Mouse (Mus musculus): ENCODE results near the gene 1110051M20Rik.
A peak's percentile ranks its signal among the peaks of the same experiment; 100 is the strongest.

1110051M20Rik gene

DNA sequence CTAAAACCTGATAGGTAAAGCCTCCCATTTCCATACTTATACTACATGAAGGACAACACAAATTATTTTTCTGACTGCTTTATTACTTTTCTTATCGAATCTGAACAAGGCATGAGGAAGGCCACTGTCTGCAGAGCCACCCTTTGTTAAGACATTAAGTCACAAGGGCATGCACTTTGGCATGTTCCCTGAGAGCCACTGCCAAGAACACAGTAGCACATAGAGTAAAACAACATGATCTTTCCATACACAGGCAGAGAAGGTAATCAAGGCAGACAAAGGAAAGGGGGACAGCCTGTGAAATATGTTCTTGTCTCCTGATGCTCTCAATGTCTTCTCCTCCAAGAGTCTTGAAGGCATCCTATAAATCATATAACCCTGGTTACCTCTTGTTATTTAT lies 30.7 kb downstream of the 1110051M20Rik start:
- no peak for DNase-seq (ENCODE audit: low spot score)

DNA sequence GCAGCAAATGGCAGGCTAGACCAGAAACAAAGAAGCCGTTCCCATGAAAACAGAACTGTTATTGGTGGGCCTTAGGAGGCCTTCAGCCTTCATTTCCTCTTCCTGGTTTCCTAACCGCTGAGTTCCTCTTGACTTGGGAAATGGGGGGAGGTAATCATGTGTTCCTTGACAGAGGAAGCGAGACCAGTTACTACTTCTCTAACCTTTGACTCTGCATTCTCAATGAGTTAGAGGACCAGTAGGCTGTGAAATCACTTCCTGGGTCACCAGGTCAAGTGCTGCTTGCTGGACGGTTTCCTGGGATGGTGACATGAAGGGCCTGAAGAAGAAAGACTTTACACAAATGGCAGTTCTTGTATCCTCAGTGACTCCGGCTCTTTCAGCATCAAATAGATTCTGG lies 32.1 kb downstream of the 1110051M20Rik start:
- DNase-seq (ENCODE audit: low spot score): peak; percentile 58

DNA sequence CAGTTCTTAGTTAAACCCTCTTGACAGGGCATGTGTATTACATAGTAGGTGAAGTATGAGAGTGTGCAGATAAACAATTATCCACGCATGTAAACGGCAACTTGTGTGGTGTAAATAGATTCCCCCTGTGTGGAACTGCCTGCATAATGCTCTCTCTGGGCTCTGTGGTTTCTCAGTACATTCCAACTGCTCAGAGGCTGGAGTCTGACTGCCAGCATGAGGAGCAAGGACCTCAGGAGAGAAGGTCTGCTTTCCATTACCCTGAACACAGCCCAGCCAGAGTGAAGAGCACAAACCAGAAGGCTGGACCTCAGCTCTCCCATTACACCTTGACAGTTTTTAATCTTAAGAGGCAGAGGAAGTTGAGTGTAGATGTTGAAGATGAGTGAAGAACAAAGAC lies 33.0 kb downstream of the 1110051M20Rik start:
- DNase-seq (ENCODE audit: low spot score): no peak

DNA sequence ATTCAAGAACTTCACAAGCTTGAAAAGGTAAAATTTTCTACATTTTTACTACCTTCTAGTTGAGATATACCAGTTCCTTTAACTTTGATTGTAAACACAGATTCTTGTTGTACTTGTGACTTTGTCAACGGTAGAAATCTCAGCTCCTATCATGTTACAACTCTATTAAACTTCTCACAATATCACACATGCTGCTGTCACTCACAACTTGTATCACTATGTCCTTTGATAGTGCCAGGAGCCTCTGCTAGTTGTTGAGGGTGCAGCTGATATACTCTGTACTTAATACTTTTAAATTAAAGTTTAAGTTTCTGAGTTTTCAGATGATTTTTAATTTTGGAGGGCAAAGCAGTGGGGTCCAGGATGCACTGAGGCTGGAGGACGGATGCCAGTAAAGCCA lies 36.5 kb downstream of the 1110051M20Rik start:
- no peak for DNase-seq (ENCODE audit: low spot score)

DNA sequence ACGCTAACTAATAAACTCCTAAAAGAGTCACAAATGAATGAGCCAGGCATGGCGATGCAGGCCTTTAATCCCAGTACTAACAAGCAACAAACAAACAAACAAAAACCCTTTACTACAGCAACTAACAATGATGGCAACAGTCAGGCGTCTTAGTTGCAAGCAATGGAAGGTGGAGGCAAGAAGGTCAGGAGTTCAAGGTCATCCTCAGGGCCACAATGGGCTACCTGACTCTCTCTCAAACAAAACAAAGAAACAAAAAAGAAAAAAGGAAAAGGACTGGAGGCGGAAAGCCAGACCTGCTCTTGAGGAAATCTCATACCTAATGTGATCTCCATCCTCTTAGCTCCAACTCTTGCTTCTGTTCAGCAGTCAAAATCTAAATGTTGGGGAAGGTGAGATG lies 39.4 kb downstream of the 1110051M20Rik start:
- DNase-seq (ENCODE audit: low spot score): no peak

DNA sequence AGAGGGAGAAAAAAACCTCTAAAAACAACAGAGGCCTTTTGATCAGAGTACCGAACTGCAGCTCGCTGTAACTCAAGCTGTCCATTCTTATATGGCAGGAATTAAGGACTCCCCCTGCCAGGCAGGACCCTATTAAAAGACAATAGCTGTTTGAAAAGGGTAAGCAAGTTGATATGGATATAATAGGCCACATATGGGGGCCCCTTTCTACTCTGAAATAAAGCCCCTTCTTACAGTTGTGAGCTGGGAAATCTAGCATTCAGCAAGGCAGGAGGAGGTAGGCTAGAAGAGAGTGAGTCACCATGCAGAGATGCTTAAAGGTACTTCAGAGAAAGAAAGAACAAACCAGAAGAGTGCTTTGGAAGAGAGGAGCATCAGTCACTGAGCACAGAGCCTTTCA lies 44.8 kb downstream of the 1110051M20Rik start:
- DNase-seq (ENCODE audit: low spot score): no peak

DNA sequence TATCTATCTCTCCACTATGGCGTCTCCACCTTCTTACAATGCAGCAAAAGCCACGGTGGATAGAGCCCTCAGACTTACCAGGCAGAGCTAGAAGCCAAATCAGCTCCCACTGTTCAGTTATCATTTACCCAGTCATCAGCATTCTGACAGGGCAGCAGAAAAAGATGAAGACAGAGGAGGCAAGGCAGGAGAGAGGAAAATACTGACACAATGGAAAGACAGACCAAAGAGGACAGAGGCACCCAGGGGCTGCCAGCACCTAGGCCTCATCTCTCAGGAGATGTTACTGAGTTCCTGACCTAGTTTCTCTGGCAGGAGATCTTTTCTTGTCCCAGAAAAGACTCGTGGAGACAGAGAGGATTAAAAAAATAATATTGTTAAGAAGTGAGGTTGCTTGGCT lies 45.3 kb downstream of the 1110051M20Rik start:
- DNase-seq (ENCODE audit: low spot score): no peak

DNA sequence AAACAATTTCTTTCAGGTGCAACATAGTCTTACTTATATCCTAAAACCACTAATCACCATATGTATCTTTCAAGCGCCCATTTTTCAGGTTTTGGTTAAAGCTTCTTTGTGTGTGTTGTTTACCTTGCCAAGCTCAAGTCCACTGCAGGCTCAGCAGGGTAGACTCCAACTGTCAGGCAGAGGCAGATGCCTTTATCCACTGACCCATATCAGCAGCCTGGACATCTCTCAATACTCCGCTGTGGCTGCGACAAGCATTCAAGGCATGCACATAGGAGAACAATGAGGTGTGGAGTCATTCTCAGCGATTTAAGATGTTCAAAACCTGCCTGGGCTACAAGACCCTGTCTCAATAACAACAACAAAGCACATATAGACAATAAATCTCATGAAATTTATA lies 50.4 kb downstream of the 1110051M20Rik start:
- no peak for DNase-seq (ENCODE audit: low spot score)

DNA sequence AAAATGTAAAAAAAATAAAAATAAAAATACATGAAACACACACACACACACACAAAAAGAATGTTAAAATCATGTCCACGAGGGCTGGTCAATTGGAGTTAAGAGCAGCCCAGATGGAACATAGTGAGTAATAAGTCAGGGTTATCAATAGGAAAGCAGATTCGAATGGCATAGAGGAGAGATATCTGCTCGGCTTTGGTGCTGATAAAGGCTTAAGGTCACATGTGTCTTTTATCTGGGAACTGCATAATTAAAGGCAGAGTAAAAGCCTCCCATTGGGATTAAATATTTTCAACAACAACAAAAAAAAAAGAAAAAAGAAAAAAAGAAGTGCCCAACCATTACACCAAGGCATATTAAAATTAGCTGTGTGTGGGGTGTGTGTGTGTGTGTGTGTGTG lies 55.8 kb downstream of the 1110051M20Rik start:
- DNase-seq (ENCODE audit: low spot score): no peak

DNA sequence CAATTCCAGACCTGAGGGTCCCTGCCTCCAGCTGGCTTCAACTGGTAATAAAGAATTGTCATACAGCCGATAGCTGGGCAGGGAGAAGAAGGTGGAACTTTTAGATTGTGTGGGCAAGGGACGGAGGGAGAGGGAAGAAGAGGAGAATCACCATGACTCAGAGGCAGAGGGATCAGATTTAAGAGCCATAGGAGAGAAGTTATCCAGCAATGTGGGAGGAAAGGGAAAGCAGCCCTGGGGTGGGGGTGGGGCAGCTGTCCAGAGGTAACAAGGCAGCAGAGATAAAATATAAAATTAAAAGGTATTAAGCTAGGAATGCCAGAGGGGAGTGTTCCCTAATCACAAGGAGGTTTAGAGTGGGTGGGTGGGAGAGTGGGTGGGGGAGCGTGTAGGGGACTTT lies 56.2 kb downstream of the 1110051M20Rik start:
- DNase-seq (ENCODE audit: low spot score): no peak

DNA sequence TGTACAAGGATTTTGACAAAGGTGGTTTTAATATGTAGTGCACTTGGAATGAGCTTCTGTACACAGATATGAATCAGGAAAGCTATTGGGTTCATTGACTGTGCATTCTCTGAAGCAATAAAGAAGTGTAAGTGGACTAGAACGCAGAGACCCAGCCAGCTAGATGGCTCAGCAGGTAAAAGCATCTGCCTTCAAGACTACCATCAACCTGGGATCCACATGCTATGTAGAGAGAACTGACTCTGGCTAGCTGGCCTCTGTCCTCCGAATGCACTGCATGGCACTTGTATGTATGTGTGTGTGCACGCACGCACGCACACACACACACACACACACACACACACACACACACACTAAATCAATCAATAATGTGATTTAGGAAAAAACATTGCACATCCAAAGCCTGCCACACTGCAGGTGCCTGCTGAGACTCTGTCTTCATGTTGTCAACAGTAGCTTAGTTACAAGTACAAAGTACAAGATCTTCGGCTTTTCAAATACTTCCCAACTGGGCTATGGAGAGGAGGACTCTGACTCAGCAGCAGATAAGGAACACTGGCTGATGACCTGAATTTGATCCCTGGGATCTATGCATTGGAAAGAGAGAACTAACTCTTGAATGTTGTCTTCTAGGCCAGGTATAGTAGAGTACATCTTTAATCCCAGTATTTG lies 57.1 kb downstream of the 1110051M20Rik start:
- no peak for DNase-seq (ENCODE audit: low spot score)

DNA sequence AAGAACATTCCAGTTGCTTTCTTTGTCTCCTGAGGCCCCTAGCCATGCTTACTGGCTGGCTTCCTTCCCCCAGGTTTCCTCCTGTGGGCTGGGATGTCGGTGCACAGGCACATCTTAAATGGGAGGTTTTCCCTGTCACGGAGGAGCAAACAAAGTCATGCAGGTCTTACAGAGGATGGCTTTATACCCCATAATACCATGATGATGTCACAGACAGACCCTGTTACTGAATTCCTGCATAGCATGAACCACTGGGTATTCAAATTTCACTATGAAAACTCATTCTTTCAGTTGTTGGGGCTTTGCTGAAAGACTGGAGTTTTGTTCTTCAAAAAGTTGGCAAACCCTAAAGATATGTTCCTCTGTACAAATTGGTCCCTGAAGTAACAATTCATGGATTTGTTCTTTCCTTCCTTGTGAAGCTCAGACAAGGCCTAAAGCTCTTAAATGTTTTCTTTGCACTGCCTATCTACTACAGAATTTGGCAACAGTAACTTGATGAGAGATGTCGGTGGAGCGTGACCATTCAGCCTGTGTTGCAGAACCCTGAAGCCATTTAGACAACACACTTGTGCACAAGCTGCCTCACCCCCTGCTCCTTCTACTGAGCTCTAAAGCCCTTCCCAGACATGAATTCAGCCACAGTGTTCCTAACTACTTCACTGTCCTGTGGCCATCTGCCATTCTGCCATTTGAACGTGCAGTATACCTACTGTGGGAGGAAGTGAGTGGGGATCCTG lies 57.8 kb downstream of the 1110051M20Rik start:
- no peak for DNase-seq (ENCODE audit: low spot score)

DNA sequence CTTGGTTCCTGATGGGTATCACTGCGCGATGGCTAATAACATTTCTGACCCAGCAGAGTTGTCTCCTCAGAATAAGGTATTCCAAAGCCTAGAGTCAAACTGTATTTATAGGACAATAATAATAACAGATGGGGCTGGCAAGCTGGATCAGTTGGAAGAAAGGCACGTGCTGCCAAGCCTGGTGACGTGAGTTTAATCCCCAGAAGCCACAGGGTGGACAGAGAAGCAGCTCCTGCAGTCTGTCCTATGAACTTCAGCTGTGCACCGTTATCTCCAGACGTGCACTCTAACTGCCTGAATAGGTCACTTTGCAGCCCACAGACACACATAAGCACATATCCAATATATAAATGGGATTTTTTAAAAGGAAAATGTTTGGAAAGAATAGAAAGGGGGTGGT lies 61.2 kb downstream of the 1110051M20Rik start:
- DNase-seq (ENCODE audit: low spot score): no peak

DNA sequence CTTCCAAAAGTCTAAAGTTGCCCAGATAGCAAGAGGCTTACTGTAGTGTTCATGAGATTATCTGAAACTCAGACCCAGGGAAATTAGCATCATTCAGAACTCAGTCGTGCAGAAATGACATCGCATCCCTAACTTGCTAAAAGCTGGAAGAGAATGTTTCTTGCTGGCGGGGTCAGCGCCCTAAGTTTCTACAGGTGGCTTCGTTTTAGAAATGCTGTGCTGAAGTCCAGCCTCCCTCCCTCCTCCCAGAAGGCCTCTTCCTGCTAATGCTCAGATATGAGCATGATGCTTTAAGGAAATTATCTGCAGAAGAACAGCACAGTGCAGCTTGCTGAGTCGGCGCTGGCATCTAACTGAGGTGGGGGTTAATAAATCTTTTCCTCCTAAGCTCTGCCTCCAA lies 67.5 kb downstream of the 1110051M20Rik start:
- DNase-seq (ENCODE audit: low spot score): no peak

DNA sequence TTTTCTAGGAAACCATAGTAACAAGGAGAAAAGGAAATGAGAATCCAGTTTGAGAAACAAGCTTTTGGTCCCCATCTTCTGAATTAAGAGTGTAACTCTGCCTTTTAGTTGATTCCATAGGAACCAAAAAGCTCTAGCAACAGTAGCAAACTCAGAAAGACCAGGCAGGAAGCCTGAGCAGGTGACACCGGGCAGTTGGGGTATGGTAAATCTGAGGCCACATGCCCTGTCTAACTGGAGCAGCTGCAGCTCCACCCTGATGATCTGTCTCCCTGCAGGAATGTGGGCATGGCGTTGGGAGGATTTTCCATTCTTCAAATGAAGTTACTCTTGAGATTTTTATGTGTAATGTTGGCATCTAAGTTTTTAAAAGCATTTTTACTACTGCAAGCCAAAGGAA lies 74.2 kb downstream of the 1110051M20Rik start:
- no peak for DNase-seq (ENCODE audit: low spot score)

DNA sequence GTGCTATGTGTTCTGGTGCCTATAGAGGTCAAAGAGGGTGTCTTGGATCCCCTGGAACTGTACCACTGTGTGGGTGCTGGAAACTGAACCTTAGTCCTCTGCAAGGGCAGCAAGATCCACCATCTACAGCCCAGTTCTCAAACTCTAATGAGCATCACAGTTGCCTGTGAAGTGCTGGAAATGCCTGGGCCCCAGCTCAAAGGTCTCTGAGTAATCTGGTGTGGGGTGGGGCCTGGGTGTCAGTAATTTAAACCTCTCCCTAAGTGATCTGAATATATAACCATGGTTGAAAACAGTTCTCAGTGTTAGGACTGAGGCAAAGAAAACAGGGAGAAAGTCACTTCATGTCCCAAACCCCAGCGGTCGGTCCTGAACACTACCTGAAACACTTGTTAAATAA lies 81.2 kb downstream of the 1110051M20Rik start:
- no peak for DNase-seq (ENCODE audit: low spot score)

DNA sequence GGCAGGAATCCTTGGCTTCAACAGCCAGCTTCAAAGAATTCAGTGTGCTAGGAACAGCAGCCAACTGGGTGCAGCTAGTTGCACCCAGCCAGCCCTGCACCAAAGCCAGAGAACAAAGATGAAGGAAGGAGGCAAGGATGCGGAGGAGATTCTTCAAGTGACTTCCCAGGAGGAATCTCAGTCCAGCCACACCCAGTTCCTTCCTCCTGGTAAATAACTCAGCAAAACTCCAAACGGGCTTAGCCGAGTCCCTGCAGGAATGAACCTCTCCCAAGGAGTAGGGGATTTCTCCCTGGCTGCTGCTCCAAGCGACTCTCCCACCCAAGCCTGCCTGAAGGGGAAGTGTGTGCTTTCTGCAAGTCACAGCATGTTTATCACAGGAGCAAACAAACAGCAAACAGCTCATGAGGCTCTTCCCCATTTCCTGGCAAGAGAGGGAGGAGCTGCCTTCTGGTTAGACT lies 83.4 kb downstream of the 1110051M20Rik start:
- DNase-seq (ENCODE audit: low spot score): peak; percentile 74

DNA sequence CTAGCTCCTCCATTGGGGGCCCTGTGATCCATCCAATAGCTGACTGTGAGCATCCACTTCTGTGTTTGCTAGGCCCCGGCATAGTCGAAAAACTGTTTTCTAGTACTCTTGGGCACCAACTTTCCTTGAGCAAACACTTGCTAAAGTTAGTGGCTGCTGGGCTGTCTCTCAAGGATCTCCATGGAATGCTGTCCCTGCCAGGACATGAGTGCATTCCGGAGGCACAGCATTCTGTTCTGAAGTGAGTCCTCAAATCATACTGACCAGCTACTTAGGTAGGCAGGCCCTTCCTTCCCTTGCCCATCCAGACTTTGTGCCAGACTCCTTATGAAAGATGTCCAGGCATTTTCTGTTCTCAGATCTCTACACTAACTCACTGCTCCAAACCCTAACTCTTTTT lies 88.7 kb downstream of the 1110051M20Rik start:
- DNase-seq (ENCODE audit: low spot score): peak; percentile 87

DNA sequence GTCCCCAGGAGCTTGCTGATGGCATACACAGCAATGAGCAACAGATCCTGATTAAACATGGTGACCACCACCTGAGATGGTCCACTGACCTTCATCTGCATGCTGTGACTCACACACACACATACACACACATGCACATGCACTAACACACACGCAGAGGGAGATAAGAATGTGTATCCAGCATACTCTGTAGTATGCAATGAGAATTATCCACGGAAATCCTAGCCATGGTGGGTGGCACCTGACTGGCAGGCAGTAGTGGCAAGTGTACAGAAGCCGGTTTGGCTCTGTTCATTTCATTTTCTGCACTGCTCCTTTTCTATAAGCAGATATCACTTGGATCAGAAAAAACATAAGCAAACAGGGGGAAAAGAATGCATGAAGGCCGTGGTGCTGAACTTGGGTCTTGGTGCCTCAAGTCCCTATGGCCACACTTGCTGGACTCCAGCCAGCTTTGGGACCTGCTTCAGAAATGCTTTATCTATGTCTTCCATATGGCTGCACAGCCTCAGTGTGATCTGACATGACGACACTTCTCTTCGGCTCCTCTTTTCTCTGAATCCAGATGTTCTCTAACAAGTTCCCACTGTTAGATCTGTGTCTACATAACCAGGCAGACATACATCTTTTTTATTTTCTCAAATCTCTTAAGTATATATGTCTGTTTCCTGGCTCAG lies 89.6 kb downstream of the 1110051M20Rik start:
- no peak for DNase-seq (ENCODE audit: low spot score)

DNA sequence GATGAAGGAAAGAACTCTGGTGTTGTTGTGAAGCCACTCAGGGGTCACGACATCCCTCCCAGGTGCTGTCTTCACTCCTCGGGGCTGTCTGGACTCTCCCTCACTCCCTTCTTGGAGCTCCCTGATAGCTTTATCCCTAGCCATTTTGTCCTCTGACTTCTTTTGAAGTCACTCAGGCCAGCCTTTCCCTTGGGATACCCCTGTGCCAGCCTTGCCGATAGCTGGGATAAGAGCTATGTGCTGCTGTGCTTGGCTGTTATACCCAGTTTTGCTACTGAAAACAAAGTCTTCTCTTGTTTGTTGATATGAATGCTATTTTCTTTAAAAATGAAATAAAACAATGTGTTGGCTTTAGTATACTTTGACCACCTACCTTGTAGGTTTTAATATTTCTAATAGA lies 90.7 kb downstream of the 1110051M20Rik start:
- no peak for DNase-seq (ENCODE audit: low spot score)

DNA sequence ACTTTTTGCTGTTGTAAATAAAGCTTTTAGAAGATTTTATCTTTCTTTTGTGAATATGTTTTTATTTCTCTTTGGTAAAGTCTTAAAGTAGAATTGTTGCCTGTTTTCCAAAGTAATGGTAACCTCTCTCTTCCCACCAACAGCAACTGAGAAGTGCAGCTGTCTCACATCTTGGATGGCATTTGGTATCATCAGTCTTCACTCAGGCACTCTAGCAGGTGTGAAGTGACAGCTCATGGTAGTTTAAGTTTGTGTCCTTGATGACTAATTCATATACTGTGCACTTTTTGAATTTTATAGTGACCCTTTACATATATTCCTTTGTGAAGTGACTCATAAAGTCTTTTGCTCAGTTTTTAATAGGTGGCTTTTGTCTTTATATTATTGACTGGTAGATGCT lies 92.7 kb downstream of the 1110051M20Rik start:
- no peak for DNase-seq (ENCODE audit: low spot score)

DNA sequence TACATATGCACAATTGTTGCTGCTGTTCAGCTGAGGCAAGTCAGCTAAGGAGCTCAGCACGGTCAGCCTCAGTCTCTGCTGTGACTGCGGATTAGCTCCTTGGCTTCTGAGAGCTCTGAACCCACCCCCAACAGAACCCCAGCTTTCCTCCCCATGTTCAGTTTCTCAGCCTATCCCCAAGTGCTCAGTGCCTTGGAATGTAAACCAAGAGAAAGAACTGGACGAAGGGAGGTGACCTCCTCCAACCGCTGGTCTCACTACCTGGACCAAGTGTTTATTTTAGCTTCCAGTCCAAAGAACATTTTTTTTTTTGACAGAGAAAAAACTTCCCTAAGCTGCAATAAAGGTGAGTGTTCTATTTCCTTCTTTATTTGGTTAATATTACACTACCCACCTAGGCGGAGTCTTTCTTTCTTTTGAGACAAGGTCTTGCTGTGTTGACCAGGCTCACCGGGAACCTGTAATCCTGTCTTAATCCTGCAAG lies 94.5 kb downstream of the 1110051M20Rik start:
- peak; percentile 82 for DNase-seq (ENCODE audit: low spot score)

DNA sequence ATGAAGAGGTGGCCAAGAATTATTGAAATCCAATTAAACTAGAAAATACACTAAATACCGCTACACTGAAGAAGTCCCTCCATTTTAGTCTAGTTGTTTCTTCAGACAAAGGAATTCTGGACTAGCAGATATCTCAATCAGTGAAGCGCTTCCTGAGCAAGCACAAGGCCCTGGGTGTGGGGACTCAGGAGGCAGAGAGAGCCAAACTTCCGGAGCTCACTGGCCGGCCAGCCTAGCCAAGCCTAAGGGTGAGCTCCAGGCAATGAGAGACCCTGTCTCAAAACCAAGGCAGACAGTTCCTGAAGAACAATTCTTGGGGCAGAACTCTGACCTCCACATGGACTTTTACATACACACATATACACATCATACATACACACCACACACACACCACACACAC lies 95.6 kb downstream of the 1110051M20Rik start:
- DNase-seq (ENCODE audit: low spot score): peak; percentile 64

Measured in lung, postnatal 25 days (tissue).